Comparison of ENCODE assay signal across 7 mouse cellular contexts in genomic region chr7:36695791-36696241, GRCm38 (mm10). TPM values are rescaled to one million over a fixed set of nuclear protein-coding genes. Genes with fewer than 3 reads are reported as not detected.
DNase-seq lines count a peak whose midpoint lies in the region; ATAC-seq and TF ChIP-seq lines count a peak whose summit lies in the region.

No protein-coding gene starts in this region.

- H3K36me3 ChIP-seq in G1E (replicated peaks): no peaks in the 10 kb centered on the region
- H3K36me3 ChIP-seq in forebrain, embryonic 12.5 days (replicated peaks): no peaks in the 10 kb centered on the region
- no peaks in the 10 kb centered on the region for H3K36me3 ChIP-seq in limb, embryonic 10.5 days
- H3K36me3 ChIP-seq in midbrain, embryonic 14.5 days (ENCODE audit: control insufficient read depth, insufficient read depth, low read length): no peaks in the 10 kb centered on the region

- no peak for TF ChIP-seq CTCF in G1E (IDR thresholded peaks at IDR 0.05; ENCODE audit: low read depth, low read length)

- H3K4me3 ChIP-seq in G1E (ENCODE audit: low read depth, low read length): peak overlapping the region; percentile 50; the same call in 1 of the 2 replicates
- H3K4me3 ChIP-seq in forebrain, embryonic 12.5 days (replicated peaks): peak overlapping the region; percentile 74
- peak overlapping the region; percentile 87 for H3K4me3 ChIP-seq in limb, embryonic 10.5 days
- peak overlapping the region; percentile 83 for H3K4me3 ChIP-seq in midbrain, embryonic 14.5 days (replicated peaks; ENCODE audit: low read depth, low read length)

- intact Hi-C loops in heart, postnatal 25 days (cut with DNase I): loop anchor here (10.0 kb wide), 1 partner anchor 649 kb away; no protein-coding TSS in a partner anchor

- whole genome bisulfite sequencing in forebrain, embryonic 12.5 days: under 1% methylated on average over 39 of the region's 42 CpGs
- under 1% methylated on average over 42 of the region's 42 CpGs for WGBS in limb, embryonic 10.5 days
- WGBS in midbrain, embryonic 14.5 days: under 1% methylated on average over 42 of the region's 42 CpGs

- no peak for ATAC-seq in G1E (ENCODE audit: extremely low read depth, insufficient number of reproducible peaks, low FRiP score, poor library complexity, severe bottlenecking)
- ATAC-seq in forebrain, embryonic 12.5 days (ENCODE audit: low FRiP score): no peak
- ATAC-seq in midbrain, embryonic 14.5 days (ENCODE audit: low FRiP score, low TSS enrichment): no peak

- no peaks in the 10 kb centered on the region for H3K4me1 ChIP-seq in G1E (ENCODE audit: insufficient read depth, low read depth, low read length)
- H3K4me1 ChIP-seq in forebrain, embryonic 12.5 days: peaks cover 41% of the 10 kb centered on the region
- peaks cover 68% of the 10 kb centered on the region for H3K4me1 ChIP-seq in limb, embryonic 10.5 days
- H3K4me1 ChIP-seq in midbrain, embryonic 14.5 days (ENCODE audit: control insufficient read depth, insufficient read depth, low read length): peaks cover 18% of the 10 kb centered on the region

- H3K27ac ChIP-seq in forebrain, embryonic 12.5 days: 0 out of 2 replicates have a peak overlapping the region, but pooled peaks have one; percentile 36
- H3K27ac ChIP-seq in limb, embryonic 10.5 days: peak overlapping the region; percentile 94
- H3K27ac ChIP-seq in midbrain, embryonic 14.5 days (replicated peaks; ENCODE audit: low read depth, low read length): no peak overlapping the region

- peaks cover 68% of the 10 kb centered on the region for H3K9me3 ChIP-seq in G1E (replicated peaks)
- no peaks in the 10 kb centered on the region for H3K9me3 ChIP-seq in forebrain, embryonic 12.5 days
- no peaks in the 10 kb centered on the region for H3K9me3 ChIP-seq in limb, embryonic 10.5 days (replicated peaks)
- H3K9me3 ChIP-seq in midbrain, embryonic 14.5 days (ENCODE audit: control insufficient read depth, low read length): no peaks in the 10 kb centered on the region

- H3K4me2 ChIP-seq in forebrain, embryonic 12.5 days: peak overlapping the region; percentile 99
- H3K4me2 ChIP-seq in midbrain, embryonic 14.5 days (ENCODE audit: low read length): peak overlapping the region; percentile 98

- H3K9ac ChIP-seq in forebrain, embryonic 12.5 days: peak overlapping the region; percentile 82
- H3K9ac ChIP-seq in midbrain, embryonic 14.5 days (replicated peaks; ENCODE audit: low read length): peak overlapping the region; percentile 81

- no peak for DNase-seq in G1E (ENCODE audit: low spot score)
- peak; percentile 21 for DNase-seq in adrenal gland, adult 8-10 months
- DNase-seq in heart, postnatal 25 days (ENCODE audit: low spot score): peak; percentile 36
- peak; percentile 78 for DNase-seq in limb, embryonic 10.5 days (ENCODE audit: low spot score)
- DNase-seq in midbrain, embryonic 14.5 days: peak; percentile 56
- DNase-seq in urinary bladder, postnatal 36 days (ENCODE audit: low spot score in 2 of 2): peak; percentile 42 to 47

- peaks cover 6% of the 10 kb centered on the region; the same call in 1 of the 2 replicates for H3K27me3 ChIP-seq in G1E (ENCODE audit: insufficient read depth, low read length)
- peaks cover 54% of the 10 kb centered on the region for H3K27me3 ChIP-seq in forebrain, embryonic 12.5 days
- H3K27me3 ChIP-seq in limb, embryonic 10.5 days (ENCODE audit: low read depth, poor library complexity, severe bottlenecking): peaks cover 50% of the 10 kb centered on the region
- H3K27me3 ChIP-seq in midbrain, embryonic 14.5 days (ENCODE audit: control insufficient read depth, insufficient read depth, low read length): peaks cover 50% of the 10 kb centered on the region

RNA-seq across cellular contexts. Expression of gene Tshz3, which starts 2.1 kb away (rescaled TPM):
- total RNA-seq in G1E (2014; fragmentation: Nextera tagmentation) (not detected in 2 replicates), G1E (2017) (not detected in 2 replicates)
- polyA plus RNA-seq in G1E (2012): not detected in 2 replicates
- total RNA-seq in adrenal gland, adult 8-10 months (2022): 1 to 10 TPM; 4.4 to 7.5 (median 5.4) TPM
- 9.9 and 12.6 TPM in 2 replicates for polyA plus RNA-seq in forebrain, embryonic 12.5 days (2016; fragmentation: Nextera tagmentation; extraction: Ambion mirVana)
- 1 to 10 TPM; 3.8 to 4.8 TPM for total RNA-seq in heart, postnatal 25 days (2021)
- 9.2 and 10.6 TPM in 2 replicates for polyA plus RNA-seq in limb, embryonic 10.5 days (2016; fragmentation: Nextera tagmentation; extraction: Ambion mirVana)
- 13.6 TPM in 2 replicates for polyA plus RNA-seq in midbrain, embryonic 14.5 days (2014; fragmentation: Nextera tagmentation; extraction: Ambion mirVana)

Comparison
In these comparisons a context has a peak if more than half of its experiments do, and no peak if none do; other contexts are left out.
1. RNA of gene Tshz3, which starts 2.1 kb away (polyA plus RNA-seq): 13.6 TPM in midbrain, embryonic 14.5 days, 9.9 to 12.6 TPM in forebrain, embryonic 12.5 days and 9.2 to 10.6 TPM in limb, embryonic 10.5 days; not detected in G1E; every median in the first group is over 10 times any median in the second.
2. Peak in every context shown above with its lines, with median percentiles within 50 percentile points of each other: H3K4me3 ChIP-seq.